Mouse (Mus musculus): ENCODE results near the gene Zfp408.
"Not testable (repeated sequence)": the region's sequence is repeated elsewhere in the genome, so short reads cannot be mapped to it uniquely, and the experiment has no call there.

Gene Zfp408

GRCm38 (mm10) chr2:91650360-91650995, 887 bp upstream of the Zfp408 start:
- DNase-seq, result no peak

- no peak for DNase-seq
Observed at GRCm38 (mm10) chr2:91649152-91649551, 439 bp downstream of the Zfp408 start.

GRCm38 (mm10) chr2:91646733-91647132, 2.9 kb downstream of the Zfp408 start:
- no peak for DNase-seq

GRCm38 (mm10) chr2:91645811-91646210, 3.8 kb downstream of the Zfp408 start:
- DNase-seq, result no peak

GRCm38 (mm10) chr2:91645354-91645753, 4.2 kb downstream of the Zfp408 start:
- no peak for DNase-seq

- DNase-seq, result no peak
Observed at GRCm38 (mm10) chr2:91644021-91644420, 5.6 kb downstream of the Zfp408 start.

GRCm38 (mm10) chr2:91642825-91643415, 6.7 kb downstream of the Zfp408 start:
- no peak for DNase-seq

- DNase-seq, result no peak
Observed at GRCm38 (mm10) chr2:91638931-91639330, 10.7 kb downstream of the Zfp408 start.

GRCm38 (mm10) chr2:91636727-91637338, 12.8 kb downstream of the Zfp408 start:
- no peak for DNase-seq

GRCm38 (mm10) chr2:91636229-91636628, 13.4 kb downstream of the Zfp408 start, which contains the start of gene F2:
TSS of gene F2 (minus strand) at chr2:91636414.
- no peak for DNase-seq

GRCm38 (mm10) chr2:91635486-91635885, 14.1 kb downstream of the Zfp408 start:
- no peak for DNase-seq

GRCm38 (mm10) chr2:91634841-91635240, 14.8 kb downstream of the Zfp408 start:
- DNase-seq, result no peak

GRCm38 (mm10) chr2:91633334-91633977, 16.1 kb downstream of the Zfp408 start:
- no peak for DNase-seq

GRCm38 (mm10) chr2:91632316-91632715, 17.3 kb downstream of the Zfp408 start:
- DNase-seq, result no peak

- DNase-seq, result no peak
Observed at GRCm38 (mm10) chr2:91631826-91632225, 17.8 kb downstream of the Zfp408 start.

GRCm38 (mm10) chr2:91630384-91630783, 19.2 kb downstream of the Zfp408 start:
- DNase-seq, result no peak

- peak; percentile 52 for DNase-seq
Observed at GRCm38 (mm10) chr2:91629682-91630081, 19.9 kb downstream of the Zfp408 start.

- DNase-seq, result no peak
Observed at GRCm38 (mm10) chr2:91628171-91628570, 21.4 kb downstream of the Zfp408 start.

- DNase-seq, result no peak
Observed at GRCm38 (mm10) chr2:91627486-91627885, 22.1 kb downstream of the Zfp408 start.

- not testable (repeated sequence) for DNase-seq
Observed at GRCm38 (mm10) chr2:91623366-91623765, 26.2 kb downstream of the Zfp408 start.

GRCm38 (mm10) chr2:91622356-91622755, 27.2 kb downstream of the Zfp408 start:
- no peak for DNase-seq

- not testable (repeated sequence) for DNase-seq
Observed at GRCm38 (mm10) chr2:91609370-91609769, 40.2 kb downstream of the Zfp408 start.

- no peak for DNase-seq
Observed at GRCm38 (mm10) chr2:91602389-91602788, 47.2 kb downstream of the Zfp408 start.

- peak; percentile 15 for DNase-seq
Observed at GRCm38 (mm10) chr2:91600475-91600874, 49.1 kb downstream of the Zfp408 start.

All from right cerebral cortex, postnatal 25 days (tissue).